Mouse (Mus musculus) cerebellum, adult 2 months (tissue): ENCODE measurements around the gene Litaf. TPM values are rescaled to one million over a fixed set of nuclear protein-coding genes. Genes with fewer than 3 reads are reported as not detected.
"Not testable (repeated sequence)": the region's sequence is repeated elsewhere in the genome, so short reads cannot be mapped to it uniquely, and the experiment has no call there.

Experiments used
- DNase-seq, 2 experiments: peaks; one replicate each; pipeline ENCODE4 v3.0.0; 2021
- H3K27ac ChIP-seq: fragments of 200-500 bp; 2 replicates; pipeline ENCODE4 v1.5.1; 2012; ENCODE audit warnings: low read length, control low read depth, inconsistent platforms; ENCODE audit not compliant: insufficient read depth
- H3K27me3 ChIP-seq: fragments of 200-500 bp; 2 replicates; pipeline ENCODE4 v1.6.1; 2012; ENCODE audit warnings: inconsistent platforms, mild to moderate bottlenecking, low read length, moderate library complexity; ENCODE audit not compliant: control insufficient read depth, insufficient read depth
- H3K4me1 ChIP-seq: fragments of 200-500 bp; 2 replicates; pipeline ENCODE4 v1.6.1; 2011; ENCODE audit warnings: low read length; ENCODE audit not compliant: control insufficient read depth, insufficient read depth
- H3K4me3 ChIP-seq: fragments of 200-500 bp; replicated peaks from 2 replicates; pipeline ENCODE3; 2011; ENCODE audit warnings: mild to moderate bottlenecking, low read depth, low read length, control low read depth; ENCODE audit not compliant: insufficient read depth
- CTCF ChIP-seq: fragments of 200-500 bp; IDR thresholded peaks from 2 replicates; pipeline ENCODE4 v1.5.1; 2011; ENCODE audit warnings: low read depth, mild to moderate bottlenecking, control low read depth, low read length, moderate library complexity, borderline replicate concordance; ENCODE audit not compliant: insufficient read depth
- POLR2A ChIP-seq: fragments of 200-500 bp; IDR thresholded peaks from 2 replicates; pipeline ENCODE4 v1.6.1; 2011; ENCODE audit warnings: low read length, control low read depth, borderline replicate concordance; ENCODE audit not compliant: insufficient read depth
- WGBS: fragments of 180-500 bp; shearing (Covaris S2); methylation state at CpG from one replicate; pipeline ENCODE4 v1.1.7; 2018; 5-methylcytosine and 5-hydroxymethylcytosine counted together
- polyA plus RNA-seq: library from polyadenylated mRNA; depleted of rRNA; stranded (reverse); fragments of >200 nt; gene quantifications from 2 replicates; pipeline ENCODE4 v1.2.3, GENCODE M21; 2012

The Litaf gene
- polyA plus RNA-seq, 1 experiment, result 82.3 TPM

DNA sequence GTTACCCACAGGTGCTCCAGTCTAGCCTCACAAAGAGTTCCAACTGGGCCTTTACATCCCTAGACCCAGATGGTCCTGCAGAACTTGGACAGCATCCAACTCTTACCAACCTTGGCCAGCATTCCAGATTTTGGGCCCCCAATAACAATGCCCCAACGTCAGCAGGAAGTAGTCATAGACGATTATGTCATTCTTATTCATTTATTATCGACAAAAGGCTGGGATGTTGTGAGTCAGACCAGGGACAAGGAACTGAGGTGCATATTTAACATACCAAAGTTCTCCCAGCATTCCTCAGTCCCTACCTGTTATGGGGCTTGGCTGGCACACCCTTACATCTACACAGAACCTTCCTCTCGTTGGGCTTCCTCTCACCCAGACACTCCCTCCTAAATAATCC is 49.6 kb downstream of the Litaf start:
- H3K27me3 ChIP-seq, result no peaks in the 10 kb centered on the region
- DNase-seq, result no peak
- no peak for TF ChIP-seq CTCF
- TF ChIP-seq POLR2A, result no peak
- H3K27ac ChIP-seq, result no peak overlapping the region
- no peak overlapping the region for H3K4me3 ChIP-seq
- no peaks in the 10 kb centered on the region; the same call in 1 of the 2 replicates for H3K4me1 ChIP-seq
- 30% methylated on average over 4 of the region's 4 CpGs for WGBS

DNA sequence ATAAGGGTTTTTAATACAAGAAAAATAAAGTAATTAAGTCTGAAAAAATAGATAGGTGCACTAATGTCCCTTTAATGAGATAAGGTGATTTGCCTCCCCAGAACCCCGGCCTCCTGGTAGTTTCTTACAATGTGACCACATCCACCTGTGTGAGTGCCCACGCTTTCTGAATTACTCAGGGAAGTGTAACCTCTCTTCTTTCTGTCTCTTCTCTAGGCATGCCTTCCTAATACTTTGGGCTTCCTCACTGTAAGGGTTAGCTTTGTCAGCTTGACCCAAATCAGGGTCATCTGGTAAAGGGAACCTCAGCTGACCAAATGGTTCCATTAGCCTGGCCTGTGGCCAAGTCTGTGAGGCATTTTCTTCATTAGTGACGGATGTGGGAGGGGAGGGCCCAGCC is 51.5 kb downstream of the Litaf start:
- DNase-seq, result no peak
- Histone ChIP-seq H3K4me3 (no peak overlapping the region), H3K27me3 (no peaks in the 10 kb centered on the region), H3K4me1 (no peaks in the 10 kb centered on the region; the same call in 1 of the 2 replicates), H3K27ac (no peak overlapping the region)
- TF ChIP-seq POLR2A (no peak), CTCF (no peak)
- WGBS, result 86% methylated on average over 3 of the region's 3 CpGs

DNA sequence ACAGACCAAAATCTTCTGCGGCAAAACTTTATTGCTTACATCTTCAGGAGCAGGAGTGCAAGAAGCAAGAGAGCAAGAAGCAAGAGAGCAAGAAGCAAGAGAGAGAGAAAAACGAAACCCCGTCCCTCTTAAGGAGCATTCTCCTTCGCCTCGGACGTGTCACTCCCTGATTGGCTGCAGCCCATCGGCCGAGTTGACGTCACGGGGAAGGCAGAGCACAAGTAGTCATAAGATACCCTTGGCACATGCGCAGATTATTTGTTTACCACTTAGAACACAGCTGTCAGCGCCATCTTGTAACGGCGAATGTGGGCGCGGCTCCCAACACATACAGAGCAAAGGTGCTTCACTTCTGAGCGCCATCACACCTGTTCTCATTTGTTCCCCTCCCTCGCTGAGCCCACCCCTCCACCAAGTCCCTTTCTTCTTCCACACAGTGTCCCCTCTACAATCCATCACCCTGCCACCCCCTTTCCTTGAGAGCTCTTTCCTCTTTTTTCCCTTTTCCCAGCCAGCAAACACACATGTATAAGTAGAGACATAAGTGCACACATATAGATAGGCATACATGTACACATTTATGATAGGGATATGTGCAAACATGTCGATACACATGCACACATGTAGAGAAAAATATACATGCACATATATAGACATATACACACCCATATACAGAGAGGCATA is 52.4 kb downstream of the Litaf start:
- H3K27me3 ChIP-seq, DNase-seq, H3K27ac ChIP-seq, H3K4me1 ChIP-seq, H3K4me3 ChIP-seq: not testable (repeated sequence)
- WGBS, result 84% methylated on average over 14 of the region's 19 CpGs

- Histone ChIP-seq H3K27ac (peak overlapping the region; percentile 38; the same call in 1 of the 2 replicates), H3K4me1 (no peaks in the 10 kb centered on the region), H3K4me3 (no peak overlapping the region), H3K27me3 (no peaks in the 10 kb centered on the region)
- 56% methylated on average over 11 of the region's 11 CpGs for WGBS
- DNase-seq, result peak in 1 of 2 experiments; percentile 44
- TF ChIP-seq CTCF, result no peak
- no peak for TF ChIP-seq POLR2A
Observed at GRCm38 (mm10) chr16:11012571-11013463, 53.1 kb downstream of the Litaf start.

GRCm38 (mm10) chr16:11011939-11012338 is 54.0 kb downstream of the Litaf start:
- no peak overlapping the region for H3K4me3 ChIP-seq
- TF ChIP-seq POLR2A, result no peak
- no peak for TF ChIP-seq CTCF
- no peaks in the 10 kb centered on the region for H3K4me1 ChIP-seq
- DNase-seq, result no peak
- H3K27me3 ChIP-seq, result no peaks in the 10 kb centered on the region
- WGBS, result 87% methylated on average over 4 of the region's 4 CpGs
- H3K27ac ChIP-seq, result 0 out of 2 replicates have a peak overlapping the region, but pooled peaks have one; percentile 52

DNA sequence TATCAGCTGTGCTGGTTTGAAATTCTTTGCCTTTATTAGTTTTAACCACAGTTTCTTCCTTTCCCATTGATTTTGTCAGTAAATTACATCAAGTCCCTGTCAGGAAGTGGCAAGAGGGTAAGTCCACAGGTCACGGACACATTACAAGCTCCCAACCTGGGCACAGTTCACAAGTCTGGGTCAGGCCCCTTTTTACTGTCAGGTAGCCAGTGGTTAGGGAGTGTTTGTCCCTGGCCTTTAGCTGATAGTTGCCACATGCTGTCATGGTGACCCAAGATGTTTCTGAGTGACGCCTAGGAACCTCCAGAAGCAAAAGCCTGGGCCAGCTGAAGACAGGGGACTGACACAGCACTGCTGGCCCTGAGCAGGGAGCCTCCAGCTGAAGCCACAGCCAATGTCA is 54.8 kb downstream of the Litaf start:
- Histone ChIP-seq H3K27me3 (no peaks in the 10 kb centered on the region), H3K4me3 (no peak overlapping the region), H3K27ac (no peak overlapping the region), H3K4me1 (no peaks in the 10 kb centered on the region)
- DNase-seq, result no peak
- WGBS, result 96% methylated on average over 2 of the region's 2 CpGs
- TF ChIP-seq POLR2A, result no peak
- TF ChIP-seq CTCF, result no peak

GRCm38 (mm10) chr16:11010270-11010669 is 55.7 kb downstream of the Litaf start:
- TF ChIP-seq CTCF (no peak), POLR2A (no peak)
- Histone ChIP-seq H3K27me3 (no peaks in the 10 kb centered on the region), H3K4me1 (no peaks in the 10 kb centered on the region), H3K4me3 (no peak overlapping the region), H3K27ac (no peak overlapping the region)
- DNase-seq, result no peak
- WGBS, result 87% methylated on average over 4 of the region's 4 CpGs

- WGBS, result 39% methylated on average over 15 of the region's 15 CpGs
- H3K4me1 ChIP-seq, result no peaks in the 10 kb centered on the region
- no peak for DNase-seq
- H3K27me3 ChIP-seq, result no peaks in the 10 kb centered on the region
- TF ChIP-seq POLR2A, result no peak
- TF ChIP-seq CTCF, result no peak
- H3K4me3 ChIP-seq, result no peak overlapping the region
- H3K27ac ChIP-seq, result no peak overlapping the region
Observed at GRCm38 (mm10) chr16:11008162-11008991, 57.6 kb downstream of the Litaf start.
